Mouse (Mus musculus): ENCODE measurements around the gene Gm7358. TPM values are rescaled to one million over a fixed set of nuclear protein-coding genes. Genes with fewer than 3 reads are reported as not detected.
"Not testable (repeated sequence)": the region's sequence is repeated elsewhere in the genome, so short reads cannot be mapped to it uniquely, and the experiment has no call there.

Gene Gm7358
- not detected in 2 replicates for polyA plus RNA-seq (2012; rRNA removed)

DNA sequence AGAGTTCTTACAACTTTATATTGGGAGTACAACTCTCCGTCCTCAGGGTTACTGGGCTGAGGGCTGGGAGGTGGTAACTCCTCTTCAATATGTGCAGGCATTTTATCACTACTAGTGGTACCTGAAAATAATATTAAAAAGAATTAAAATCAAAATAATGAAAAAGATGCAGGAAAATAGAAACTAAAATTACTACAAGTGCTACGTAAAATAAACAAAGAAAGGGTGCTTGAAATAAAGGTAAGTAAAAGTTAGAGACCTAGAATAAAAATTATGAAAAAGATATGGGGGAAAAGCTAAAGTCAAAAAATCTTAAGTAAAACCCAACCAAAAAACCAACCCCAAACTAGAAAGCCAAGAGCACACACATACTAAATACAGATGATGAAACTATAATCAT is at the start of gene Gm7358:
Gene Gm7358, minus strand, starts transcription at position 101 of the 400 bp plus-strand sequence.
- not testable (repeated sequence) for DNase-seq (ENCODE audit: extremely low spot score in 1 of 2, low spot score in 1 of 2)

DNA sequence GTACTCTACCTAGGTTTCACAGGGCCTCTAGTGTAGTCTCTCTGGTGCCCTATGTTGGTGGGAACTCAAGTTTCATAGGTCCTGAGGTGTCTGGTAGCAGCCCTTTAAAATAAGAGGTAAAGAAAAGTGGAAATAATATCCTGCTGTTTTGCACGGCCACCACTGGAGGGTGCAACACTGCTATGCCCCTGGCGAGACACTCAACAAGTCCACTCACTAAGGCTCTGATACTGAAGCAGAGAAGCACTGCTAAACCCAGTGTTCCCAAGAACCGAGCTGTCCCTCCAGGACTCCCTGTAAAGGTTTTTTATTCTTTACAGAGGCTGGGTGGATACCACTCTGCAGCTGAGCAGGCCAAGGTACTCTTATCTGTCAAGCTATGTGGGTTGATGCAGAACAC is 43.7 kb upstream of the Gm7358 start:
- not testable (repeated sequence) for DNase-seq (ENCODE audit: extremely low spot score in 1 of 2, low spot score in 1 of 2)

DNA sequence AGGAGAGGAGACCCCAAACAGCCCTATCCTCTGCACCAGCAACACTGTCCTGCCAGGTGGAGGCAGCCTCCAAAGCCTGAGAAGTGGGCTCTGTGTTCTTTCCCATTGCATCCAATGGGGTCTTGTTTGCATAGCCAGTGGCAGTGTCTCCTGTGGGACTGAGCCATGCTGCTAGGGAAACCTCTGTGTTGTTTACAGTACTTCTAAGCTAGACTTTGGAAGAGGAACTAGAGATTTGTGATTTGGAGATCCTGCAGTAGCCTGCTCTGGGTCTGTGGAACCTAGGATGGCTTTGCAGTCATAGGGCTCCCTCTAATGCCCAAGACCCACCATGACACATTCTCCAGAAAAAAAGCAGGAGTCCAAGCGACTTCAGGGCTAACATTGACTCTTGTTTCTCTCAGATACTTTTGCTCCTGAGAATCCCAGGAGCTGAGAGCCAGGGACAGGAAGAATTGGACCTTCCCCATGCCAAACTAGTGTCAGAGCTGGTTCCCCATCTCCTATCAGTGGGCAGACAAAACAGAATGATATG is 42.2 kb upstream of the Gm7358 start:
- DNase-seq (ENCODE audit: extremely low spot score in 1 of 2, low spot score in 1 of 2): peak in 1 of 2 experiments; percentile 68

DNA sequence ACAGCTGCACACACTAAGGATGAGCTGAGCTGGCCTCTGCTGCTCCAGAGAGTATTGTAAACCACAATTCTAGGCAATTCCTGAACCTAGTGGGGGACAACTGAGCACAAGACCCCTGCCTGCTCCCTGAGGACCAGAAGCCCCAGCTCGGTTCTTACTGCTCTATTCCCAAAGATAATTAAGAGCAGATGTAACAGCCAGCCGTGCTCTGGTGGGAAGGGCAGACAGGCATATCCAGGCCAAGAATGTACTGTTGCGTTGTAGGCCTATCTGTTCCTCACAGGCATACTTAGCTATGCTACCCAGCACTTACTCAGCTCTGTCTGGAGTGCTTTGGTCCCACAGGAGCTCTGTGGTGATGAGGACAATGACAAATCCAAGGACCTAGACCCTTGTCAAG is 40.6 kb upstream of the Gm7358 start:
- not testable (repeated sequence) for DNase-seq (ENCODE audit: extremely low spot score in 1 of 2, low spot score in 1 of 2)

DNA sequence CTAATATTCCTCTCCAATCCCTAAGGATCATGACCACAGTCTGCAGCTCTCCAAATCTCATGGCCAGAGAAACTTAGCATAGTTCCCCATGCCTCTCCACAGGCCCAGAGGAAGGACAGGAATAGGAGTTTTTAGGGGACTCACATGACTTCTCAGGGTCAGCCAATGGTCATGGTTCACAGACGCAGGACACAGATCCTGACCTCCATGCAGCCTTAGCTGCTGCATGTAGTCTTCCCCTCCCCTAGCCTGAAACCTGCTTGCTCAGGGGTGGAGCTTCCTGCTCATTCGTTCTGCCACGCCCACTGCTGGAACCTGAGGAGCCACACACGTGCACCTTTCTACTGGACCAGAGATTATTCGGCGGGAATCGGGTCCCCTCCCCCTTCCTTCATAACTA is 34.8 kb upstream of the Gm7358 start:
- not testable (repeated sequence) for DNase-seq (ENCODE audit: extremely low spot score in 1 of 2, low spot score in 1 of 2)

DNA sequence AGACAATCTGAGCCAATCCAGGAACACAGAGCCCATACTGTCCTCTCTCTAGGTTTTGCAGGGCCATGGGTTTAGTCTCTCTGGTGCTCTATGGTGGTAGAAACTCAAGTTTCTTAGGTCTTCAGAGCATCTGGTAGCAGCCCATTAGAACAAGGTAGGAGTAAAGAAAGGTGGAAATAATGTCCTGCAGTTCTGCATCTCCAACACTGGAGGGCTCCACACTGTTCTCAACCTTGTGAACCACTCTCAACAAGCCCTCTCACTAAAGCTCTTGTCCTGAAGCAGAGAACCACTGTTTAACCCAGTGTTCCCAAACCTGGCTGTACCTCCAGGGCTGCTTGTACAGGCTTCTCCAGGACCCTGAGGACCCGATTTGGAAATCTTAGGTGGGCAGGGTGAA is 27.3 kb upstream of the Gm7358 start:
- DNase-seq (ENCODE audit: extremely low spot score in 1 of 2, low spot score in 1 of 2): not testable (repeated sequence)

DNA sequence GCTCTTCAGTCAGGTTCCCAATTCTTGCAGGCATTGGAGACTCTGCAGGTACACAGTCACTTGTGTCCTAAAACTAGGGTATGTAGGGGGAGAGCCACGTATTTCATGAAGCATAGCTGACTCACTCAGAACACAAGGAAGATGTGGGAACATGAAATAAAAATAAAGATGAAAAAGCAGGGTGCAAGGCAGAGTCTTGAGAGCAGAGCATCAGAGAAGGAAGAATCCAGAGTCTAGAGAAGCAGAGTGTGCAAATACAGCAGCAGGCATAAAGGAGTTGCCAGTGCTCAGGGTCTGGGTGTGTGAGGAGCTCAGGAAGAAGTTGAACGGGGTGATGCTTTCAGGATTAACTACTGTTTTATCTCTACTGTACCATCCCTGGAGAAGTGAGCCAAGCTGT is 17.5 kb downstream of the Gm7358 start:
- not testable (repeated sequence) for DNase-seq (ENCODE audit: extremely low spot score in 1 of 2, low spot score in 1 of 2)

DNA sequence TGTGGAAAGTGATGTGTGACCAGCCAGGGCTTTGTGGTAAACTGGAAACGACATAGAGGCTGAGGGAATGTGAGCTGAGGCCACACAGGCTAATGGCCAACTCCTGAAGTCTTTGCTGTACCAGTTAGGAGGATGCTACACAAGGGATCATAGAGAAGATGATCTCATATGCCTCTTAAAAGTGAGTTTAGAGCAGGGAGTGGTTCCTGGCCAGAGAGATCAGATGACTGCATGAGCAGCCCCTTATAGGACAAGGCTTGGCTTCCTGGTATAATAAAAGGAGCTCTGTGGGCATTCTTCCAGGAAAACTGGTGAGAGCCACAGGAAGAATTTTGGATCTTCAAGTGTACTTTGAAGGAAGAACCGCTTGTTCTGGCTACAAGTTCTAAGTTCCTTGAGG is 22.3 kb downstream of the Gm7358 start:
- DNase-seq (ENCODE audit: extremely low spot score in 1 of 2, low spot score in 1 of 2): not testable (repeated sequence)

DNA sequence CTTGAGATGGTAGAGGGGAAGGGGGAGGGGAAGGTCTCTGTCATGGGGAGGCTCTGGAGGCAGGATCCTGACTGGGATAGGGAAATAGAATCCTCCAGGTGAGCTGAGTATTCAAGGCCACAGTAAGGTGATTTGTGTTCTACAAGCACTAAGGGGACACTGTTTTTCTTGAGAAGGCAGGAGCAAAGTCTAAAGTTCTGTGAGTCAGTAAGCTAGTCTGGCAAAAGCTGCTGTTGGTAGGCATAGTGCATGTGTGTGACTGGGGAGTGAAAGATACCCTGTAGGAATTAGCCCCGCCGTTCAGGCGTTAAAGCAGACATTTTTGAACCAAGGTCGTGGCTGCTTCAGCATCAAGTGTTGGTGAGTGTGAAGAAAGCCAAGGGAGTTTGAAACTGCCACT is 23.2 kb downstream of the Gm7358 start:
- not testable (repeated sequence) for DNase-seq (ENCODE audit: extremely low spot score in 1 of 2, low spot score in 1 of 2)

Other genes starting within 250 kb of the Gm7358 start
- 0.06 TPM in 1 of 2 replicates, not detected in the other for gene Gm7168, start 111.2 kb downstream of the Gm7358 start, polyA plus RNA-seq (2012; rRNA removed)
- not detected in 2 replicates for gene Gm7356, start 55.8 kb downstream of the Gm7358 start, polyA plus RNA-seq (2012; rRNA removed)
- 45.3 and 50.2 TPM in 2 replicates for gene Dact2, start 144.8 kb upstream of the Gm7358 start, polyA plus RNA-seq (2012; rRNA removed)
- 14.2 and 18.9 TPM in 2 replicates for gene Smoc2, start 220.0 kb upstream of the Gm7358 start, polyA plus RNA-seq (2012; rRNA removed)

Measured in frontal cortex, adult 2 months (tissue).